26 mouse cellular contexts compared by ENCODE assay signal in genomic region chr9:22196412-22196811, GRCm38 (mm10). TPM values are rescaled to one million over a fixed set of nuclear protein-coding genes. Genes with fewer than 3 reads are reported as not detected.
DNase-seq lines count a peak whose midpoint lies in the region; ATAC-seq and TF ChIP-seq lines count a peak whose summit lies in the region.
"Had no signal": no experiment of that assay in that cellular context is flagged by ENCODE, and none has a peak within 500 bp of the region (broad histone marks: within the 10 kb centered on the region; RNA-seq: fewer than 3 reads in every experiment).

No protein-coding gene starts in this region.

- H3K4me3 ChIP-seq in intestine, postnatal 0 days (ENCODE audit: low read depth, low read length): no peak overlapping the region
- H3K4me3 ChIP-seq: hindbrain, embryonic 15.5 days; kidney, embryonic 15.5 days; megakaryocyte, embryonic 14.5 days; midbrain, embryonic 13.5 days had no signal

- 18% methylated on average over 5 of the region's 5 CpGs for WGBS in intestine, postnatal 0 days

- no peaks in the 10 kb centered on the region for H3K4me1 ChIP-seq in intestine, postnatal 0 days (replicated peaks; ENCODE audit: control insufficient read depth, insufficient read depth, low read length)
- H3K4me1 ChIP-seq: hindbrain, embryonic 15.5 days; kidney, embryonic 15.5 days; megakaryocyte, embryonic 14.5 days; midbrain, embryonic 13.5 days had no signal

- no peaks in the 10 kb centered on the region for H3K27me3 ChIP-seq in intestine, postnatal 0 days (replicated peaks; ENCODE audit: control insufficient read depth, insufficient read depth, low read length)
- H3K27me3 ChIP-seq: hindbrain, embryonic 15.5 days; kidney, embryonic 15.5 days; midbrain, embryonic 13.5 days had no signal

- 0 out of 2 replicates have a peak overlapping the region, but pooled peaks have one; percentile 21 for H3K4me2 ChIP-seq in intestine, postnatal 0 days (replicated peaks; ENCODE audit: low read depth)
- H3K4me2 ChIP-seq: heart, embryonic 11.5 days; hindbrain, embryonic 15.5 days; kidney, embryonic 15.5 days; midbrain, embryonic 13.5 days had no signal

- H3K9ac ChIP-seq in intestine, postnatal 0 days (ENCODE audit: low read depth, low read length): no peak overlapping the region
- H3K9ac ChIP-seq: hindbrain, embryonic 15.5 days; kidney, embryonic 15.5 days; midbrain, embryonic 13.5 days had no signal

- peak; percentile 99 for ATAC-seq in intestine, postnatal 0 days
- ATAC-seq: forebrain, embryonic 14.5 days; midbrain, embryonic 13.5 days had no signal

- peak; percentile 18 for DNase-seq in urinary bladder, adult 18-20 months (ENCODE audit: low spot score in 2 of 2)
- DNase-seq in urinary bladder, postnatal 10 days (ENCODE audit: low spot score): no peak
- peak; percentile 84 for DNase-seq in gonadal fat pad, adult 2 months (ENCODE audit: low read depth)
- DNase-seq in right cerebral cortex, postnatal 36 days (ENCODE audit: low spot score in 2 of 2): no peak
- no peak for DNase-seq in gastrocnemius, postnatal 25 days
- no peak for DNase-seq in heart, adult 9 months (ENCODE audit: low spot score in 2 of 2)
- DNase-seq: adrenal gland, postnatal 25 days; cerebellum, adult 8-10 months; cerebellum, postnatal 36 days; gastrocnemius, postnatal 14 days; kidney, adult 11 months; kidney, postnatal 36 days; lung, postnatal 10 days; thymus, postnatal 25 days had no signal

- peaks cover 12% of the 10 kb centered on the region for H3K9me3 ChIP-seq in intestine, postnatal 0 days (ENCODE audit: control insufficient read depth)

- no peak for TF ChIP-seq CTCF in intestine, postnatal 0 days (IDR thresholded peaks at IDR 0.05; ENCODE audit: low read depth)

- H3K36me3 ChIP-seq in intestine, postnatal 0 days (ENCODE audit: control insufficient read depth, insufficient read depth): no peaks in the 10 kb centered on the region
- H3K36me3 ChIP-seq: hindbrain, embryonic 15.5 days had no signal

- H3K27ac ChIP-seq in intestine, postnatal 0 days (ENCODE audit: low read depth, low read length): peak overlapping the region; percentile 46; the same call in 1 of the 2 replicates
- H3K27ac ChIP-seq: hindbrain, embryonic 15.5 days; kidney, embryonic 15.5 days; midbrain, embryonic 13.5 days had no signal

RNA-seq across cellular contexts. Expression of gene Zfp872, which starts 8.5 kb away (rescaled TPM):
- 0.93 and 1.0 TPM in 2 replicates for polyA plus RNA-seq in gonadal fat pad, adult 2 months (2012; rRNA removed)
- polyA plus RNA-seq in intestine, postnatal 0 days (2015; fragmentation: Nextera tagmentation; extraction: Ambion mirVana): 0.27 and 0.38 TPM in 2 replicates
- under 1 TPM in 1 of 2 experiments, not detected in 1; 0.11 TPM for total RNA-seq in gastrocnemius, postnatal 25 days (2021)
- total RNA-seq: gastrocnemius, postnatal 14 days; hematopoietic stem cell, adult 5-6 weeks; monocyte, adult 5-6 weeks; neutrophil, adult 5-6 weeks had no signal
- polyA plus RNA-seq: C2C12; heart, postnatal 0 days had no signal

RNA-seq across cellular contexts. Expression of gene Zfp809, which starts 29.1 kb away (rescaled TPM):
- 21.1 TPM in 2 replicates for polyA plus RNA-seq in gonadal fat pad, adult 2 months (2012; rRNA removed)
- 12.6 and 14.4 TPM in 2 replicates for polyA plus RNA-seq in intestine, postnatal 0 days (2015; fragmentation: Nextera tagmentation; extraction: Ambion mirVana)
- total RNA-seq in gastrocnemius, postnatal 25 days (2021): 1 to 10 TPM; 6.6 to 7.9 TPM

RNA-seq across cellular contexts. Expression of gene Pigyl, which starts 39.8 kb away (rescaled TPM):
- 96.3 and 128 TPM in 2 replicates for polyA plus RNA-seq in gonadal fat pad, adult 2 months (2012; rRNA removed)
- polyA plus RNA-seq in intestine, postnatal 0 days (2015; fragmentation: Nextera tagmentation; extraction: Ambion mirVana): 121 and 123 TPM in 2 replicates
- total RNA-seq in gastrocnemius, postnatal 25 days (2021): 10 to 100 TPM; 30.9 to 31.9 TPM

Comparison
In these comparisons a context has a peak if more than half of its experiments do, and no peak if none do; other contexts are left out.
1. DNase-seq: peak in urinary bladder, adult 18-20 months (2 of 2) and gonadal fat pad, adult 2 months (single experiment); none in urinary bladder, postnatal 10 days (single experiment), right cerebral cortex, postnatal 36 days (0 of 2), gastrocnemius, postnatal 25 days (single experiment) and heart, adult 9 months (0 of 2).